Mouse (Mus musculus) lung, adult 2 months (tissue): ENCODE measurements around the gene Aknad1.

ENCODE experiments used
- CTCF ChIP-seq: fragments of 200-500 bp; IDR thresholded peaks from 2 replicates; pipeline ENCODE4 v1.5.1; 2011; ENCODE audit warnings: mild to moderate bottlenecking, low read length, control low read depth; ENCODE audit not compliant: insufficient read depth
- POLR2A ChIP-seq: fragments of 200-500 bp; IDR thresholded peaks from 2 replicates; pipeline ENCODE4 v1.6.1; 2011; ENCODE audit warnings: low read depth, mild to moderate bottlenecking, control low read depth, low read length, borderline replicate concordance; ENCODE audit errors: extremely low read depth

GRCm38 (mm10) chr3:108766943-108767342 lies 27.5 kb downstream of the Aknad1 start:
- TF ChIP-seq CTCF (no peak), POLR2A (no peak)
